Mouse (Mus musculus) CH12F3 (cell line): ENCODE data around the gene Inpp5f.

Experiments
- in situ Hi-C: fragments of 300-500 bp; cut with MboI; formaldehyde crosslinking; loops from 2 replicates; pipeline ENCODE4 v1.14.3; 2020; ENCODE audit warnings: low sequenced_read_pairs

The Inpp5f gene

GRCm38 (mm10) chr7:128731585-128731984 lies 120.5 kb downstream of the Inpp5f start:
- in situ Hi-C loops, result no loop called here

GRCm38 (mm10) chr7:128738041-128738440 lies 126.9 kb downstream of the Inpp5f start:
- in situ Hi-C loops, result no loop called here

GRCm38 (mm10) chr7:128739116-128739461 lies 128.0 kb downstream of the Inpp5f start:
- in situ Hi-C loops, result no loop called here

GRCm38 (mm10) chr7:128739462-128740277 lies 128.5 kb downstream of the Inpp5f start:
- in situ Hi-C loops, result no loop called here

- in situ Hi-C loops, result no loop called here
Observed at GRCm38 (mm10) chr7:128740334-128740733, 129.2 kb downstream of the Inpp5f start, which contains the start of gene Mcmbp. Gene Mcmbp (minus strand): TSS chr7:128740495.

GRCm38 (mm10) chr7:128743898-128744297 lies 132.8 kb downstream of the Inpp5f start:
- in situ Hi-C loops, result no loop called here

GRCm38 (mm10) chr7:128744684-128745485 lies 133.8 kb downstream of the Inpp5f start, which contains the start of gene Sec23ip:
Gene Sec23ip (plus strand): TSS chr7:128744943.
- in situ Hi-C loops, result no loop called here
